Comparison of ENCODE assay signal across 19 mouse cellular contexts in the genomic region with DNA sequence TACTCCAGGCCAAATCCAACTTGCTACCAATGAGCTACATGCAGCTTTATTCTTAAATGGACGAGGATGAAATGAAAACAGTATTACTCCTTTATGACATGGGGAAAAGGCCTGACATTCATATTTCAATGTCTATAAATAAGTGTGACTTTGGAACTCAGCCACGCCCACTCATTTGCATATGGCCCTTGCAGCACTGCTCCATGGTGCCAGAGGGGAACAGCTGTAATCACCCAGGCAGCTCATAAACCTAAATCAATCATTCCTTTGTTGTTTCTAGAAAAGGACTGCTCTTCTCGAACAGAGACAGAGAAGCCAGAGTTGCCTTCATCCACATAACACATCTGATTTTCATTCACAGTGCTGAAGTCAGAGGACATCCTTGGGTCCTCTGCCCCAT.
DNase-seq lines count a peak whose midpoint lies in the region; ATAC-seq and TF ChIP-seq lines count a peak whose summit lies in the region.
"Had no signal": no experiment of that assay in that cellular context is flagged by ENCODE, and none has a peak within 500 bp of the region (broad histone marks: within the 10 kb centered on the region; RNA-seq: fewer than 3 reads in every experiment).

No protein-coding gene starts in this region.

- TF ChIP-seq CTCF in cerebellum, adult 2 months (IDR thresholded peaks at IDR 0.05; ENCODE audit: borderline replicate concordance, insufficient read depth, low read depth, low read length), result no peak

- no peak overlapping the region for H3ac ChIP-seq in myocyte (ENCODE audit: control insufficient read depth, insufficient read length)

- peaks cover 8% of the 10 kb centered on the region; the same call in 1 of the 2 replicates for H3K4me1 ChIP-seq in neural tube, embryonic 13.5 days (replicated peaks)
- no peaks in the 10 kb centered on the region for H3K4me1 ChIP-seq in cerebellum, adult 2 months (ENCODE audit: control insufficient read depth, insufficient read depth, low read length)

- no peaks in the 10 kb centered on the region for H3K9me3 ChIP-seq in neural tube, embryonic 13.5 days
- H3K9me3 ChIP-seq: heart, embryonic 13.5 days; hindbrain, embryonic 10.5 days; limb, embryonic 15.5 days had no signal

- DNase-seq in gastrocnemius, adult 18-20 months (ENCODE audit: low spot score), result peak; percentile 37
- DNase-seq in gastrocnemius, postnatal 25 days, result no peak
- DNase-seq in kidney, postnatal 10 days, result peak; percentile 53
- no peak for DNase-seq in kidney, adult 18-20 months
- no peak for DNase-seq in neural tube, embryonic 10.5 days (ENCODE audit: extremely low spot score, low spot score)
- no peak for DNase-seq in cerebellum, adult 2 months
- DNase-seq: adrenal gland, postnatal 36 days; cerebellum, adult 18-20 months; kidney, adult 8-10 months; midbrain, embryonic 14.5 days had no signal

- no peaks in the 10 kb centered on the region for H3K27me3 ChIP-seq in neural tube, embryonic 13.5 days
- H3K27me3 ChIP-seq in myocyte (ENCODE audit: control insufficient read depth, insufficient read depth, insufficient read length), result no peaks in the 10 kb centered on the region
- H3K27me3 ChIP-seq in cerebellum, adult 2 months (ENCODE audit: control insufficient read depth, insufficient read depth, low read length), result no peaks in the 10 kb centered on the region
- H3K27me3 ChIP-seq: heart, embryonic 13.5 days; limb, embryonic 15.5 days had no signal

- WGBS in neural tube, embryonic 13.5 days, result 39% methylated on average over 3 of the region's 3 CpGs
- 64% methylated on average over 3 of the region's 3 CpGs for WGBS in cerebellum, adult 2 months

- 0 out of 2 replicates have a peak, but pooled peaks have one; percentile 50 for ATAC-seq in neural tube, embryonic 13.5 days (ENCODE audit: low read depth)
- ATAC-seq: forebrain, embryonic 14.5 days; hindbrain, postnatal 0 days had no signal

- no peak overlapping the region for H3K27ac ChIP-seq in neural tube, embryonic 13.5 days (replicated peaks)
- no peak overlapping the region for H3K27ac ChIP-seq in cerebellum, adult 2 months (ENCODE audit: insufficient read depth, low read length)
- H3K27ac ChIP-seq: heart, embryonic 13.5 days; hindbrain, embryonic 10.5 days; hindbrain, postnatal 0 days; limb, embryonic 15.5 days; macrophage had no signal

- H3K36me3 ChIP-seq in neural tube, embryonic 13.5 days, result no peaks in the 10 kb centered on the region
- H3K36me3 ChIP-seq in myocyte (ENCODE audit: control insufficient read depth, insufficient read depth), result no peaks in the 10 kb centered on the region
- H3K36me3 ChIP-seq: heart, embryonic 13.5 days; limb, embryonic 15.5 days had no signal

- no peak for TF ChIP-seq POLR2A in myocyte (IDR thresholded peaks at IDR 0.05; ENCODE audit: insufficient read length, low read depth)
- TF ChIP-seq POLR2A in cerebellum, adult 2 months (IDR thresholded peaks at IDR 0.05; ENCODE audit: borderline replicate concordance, insufficient read depth, low read length), result no peak

- no peak overlapping the region for H3K4me2 ChIP-seq in neural tube, embryonic 13.5 days
- H3K4me2 ChIP-seq in myocyte (ENCODE audit: low read depth), result no peak overlapping the region
- H3K4me2 ChIP-seq: heart, embryonic 13.5 days; limb, embryonic 15.5 days had no signal

- H3K79me2 ChIP-seq in myocyte (ENCODE audit: control insufficient read depth, insufficient read depth), result no peaks in the 10 kb centered on the region

- no peak overlapping the region for H3K4me3 ChIP-seq in neural tube, embryonic 13.5 days
- no peak overlapping the region for H3K4me3 ChIP-seq in myocyte
- H3K4me3 ChIP-seq in cerebellum, adult 2 months (replicated peaks; ENCODE audit: insufficient read depth, low read depth, low read length), result no peak overlapping the region
- H3K4me3 ChIP-seq: erythroblast, embryonic 14.5 days; heart, embryonic 13.5 days; hindbrain, embryonic 10.5 days; limb, embryonic 15.5 days had no signal

- H3K9ac ChIP-seq in neural tube, embryonic 13.5 days, result no peak overlapping the region
- H3K9ac ChIP-seq: heart, embryonic 13.5 days; limb, embryonic 15.5 days had no signal

TF ChIP-seq in myocyte, 11 proteins besides CTCF, POLR2A, EP300 and RAD21:
- TF ChIP-seq TCF3 (IDR thresholded peaks at IDR 0.05; ENCODE audit: insufficient read length, low read depth) (no peak), E2F4 (IDR thresholded peaks at IDR 0.05; ENCODE audit: insufficient read depth) (no peak), MYOD1 (IDR thresholded peaks at IDR 0.05; ENCODE audit: control insufficient read depth in 1 of 3, insufficient read length in 2 of 3, low read depth in 2 of 3) (peak in 2 of 3 experiments; percentile 16 to 70), SRF (IDR thresholded peaks at IDR 0.05; ENCODE audit: control insufficient read depth, insufficient read length, low read depth) (no peak), MYOG (IDR thresholded peaks at IDR 0.05; ENCODE audit: control insufficient read depth in 1 of 3, insufficient read depth in 1 of 3, insufficient read length in 2 of 3, low read depth in 2 of 3) (peak in 1 of 3 experiments; percentile 11), POLR2AphosphoS2 (IDR thresholded peaks at IDR 0.05; ENCODE audit: insufficient read length, low read depth) (no peak), CEBPB (IDR thresholded peaks at IDR 0.05; ENCODE audit: insufficient read depth, poor library complexity, severe bottlenecking) (no peak), TCF12 (IDR thresholded peaks at IDR 0.05; ENCODE audit: insufficient read depth, poor library complexity, severe bottlenecking) (no peak), MAX (IDR thresholded peaks at IDR 0.05; ENCODE audit: low read depth) (no peak), REST (IDR thresholded peaks at IDR 0.05; ENCODE audit: insufficient read depth, insufficient read length) (no peak), USF1 (IDR thresholded peaks at IDR 0.05; ENCODE audit: low read depth) (no peak)

Comparison
In these comparisons a context has a peak if more than half of its experiments do, and no peak if none do; other contexts are left out.
1. DNase-seq: peak in gastrocnemius, adult 18-20 months (single experiment) and kidney, postnatal 10 days (single experiment); none in gastrocnemius, postnatal 25 days (single experiment), kidney, adult 18-20 months (single experiment), neural tube, embryonic 10.5 days (single experiment) and cerebellum, adult 2 months (0 of 2).